Mouse (Mus musculus) CH12.LX (cell line): ENCODE measurements around the gene Fhit. TPM values are rescaled to one million over a fixed set of nuclear protein-coding genes. Genes with fewer than 3 reads are reported as not detected.

Experiments used
- DNase-seq: peaks from one replicate; pipeline ENCODE4 v3.0.0-alpha.2; 2013; ENCODE audit errors: extremely low read depth
- H3K27ac ChIP-seq: 2 replicates; pipeline ENCODE4 v1.5.1; 2012; ENCODE audit warnings: low read depth, mild to moderate bottlenecking, control low read depth, moderate library complexity; ENCODE audit not compliant: insufficient read depth
- H3K27me3 ChIP-seq: replicated peaks from 2 replicates; pipeline ENCODE3; 2012; ENCODE audit warnings: inconsistent platforms
- H3K36me3 ChIP-seq, 2 experiments: replicated peaks in 1 of 2; 2 replicates each; pipeline versions ENCODE3 to v1.6.1; 2012; ENCODE audit warnings: inconsistent platforms in 1 of 2, low read length in 1 of 2, mild to moderate bottlenecking in 1 of 2, mixed read lengths in 1 of 2, moderate library complexity in 1 of 2; ENCODE audit not compliant: control insufficient read depth in 1 of 2, insufficient read depth in 1 of 2
- H3K4me1 ChIP-seq, 2 experiments: 2 replicates each; pipeline ENCODE4 v1.6.1; 2012; ENCODE audit warnings: inconsistent platforms in 1 of 2, moderate library complexity in 1 of 2; ENCODE audit not compliant: insufficient read depth in 2 of 2, control insufficient read depth in 1 of 2
- H3K4me2 ChIP-seq: 2 replicates; pipeline ENCODE4 v1.6.1; 2012; ENCODE audit warnings: low read depth, mild to moderate bottlenecking, control low read depth; ENCODE audit not compliant: poor library complexity, insufficient read depth, severe bottlenecking
- H3K4me3 ChIP-seq, 3 experiments: fragments of 150-350 bp in 1 of 3; sonication (generic) in 1 of 3; replicated peaks in 1 of 3; 2 replicates each; pipeline versions ENCODE3 to v1.5.1; 2011 to 2012; ENCODE audit warnings: low read depth in 2 of 3, low read length in 2 of 3, mild to moderate bottlenecking in 2 of 3, moderate library complexity in 2 of 3, control low read depth in 1 of 3, improper control_type of control experiment in 1 of 3, inconsistent platforms in 1 of 3, mixed read lengths in 1 of 3; ENCODE audit not compliant: poor library complexity in 1 of 3
- H3K79me2 ChIP-seq: replicated peaks from 2 replicates; pipeline ENCODE4 v1.6.1; 2012; ENCODE audit warnings: mild to moderate bottlenecking, moderate library complexity; ENCODE audit not compliant: control insufficient read depth, poor library complexity, insufficient read depth, severe bottlenecking; ENCODE audit errors: extremely low read depth
- H3K9ac ChIP-seq: 2 replicates; pipeline ENCODE4 v1.6.1; 2012; ENCODE audit warnings: low read depth, mild to moderate bottlenecking, control low read depth, moderate library complexity; ENCODE audit not compliant: insufficient read depth
- H3K9me3 ChIP-seq: replicated peaks from 2 replicates; pipeline ENCODE3; 2012; ENCODE audit warnings: low read length, inconsistent platforms, mixed read lengths
- BHLHE40 ChIP-seq: IDR thresholded peaks from 2 replicates; pipeline ENCODE4 v1.6.1; 2011; ENCODE audit warnings: mild to moderate bottlenecking, low read depth, low read length, improper control_type of control experiment
- E2F4 ChIP-seq: IDR thresholded peaks from 2 replicates; pipeline ENCODE4 v1.6.1; 2011; ENCODE audit warnings: low read depth, low read length, improper control_type of control experiment; ENCODE audit not compliant: insufficient replicate concordance
- ELF1 ChIP-seq: IDR thresholded peaks from 2 replicates; pipeline ENCODE4 v1.6.1; 2014; ENCODE audit warnings: low read depth, mild to moderate bottlenecking, inconsistent platforms, low read length, improper control_type of control experiment
- EP300 ChIP-seq: IDR thresholded peaks from 2 replicates; pipeline ENCODE4 v1.6.1; 2011; ENCODE audit warnings: low read length, improper control_type of control experiment
- ETS1 ChIP-seq: conservative IDR thresholded peaks from 2 replicates; pipeline ENCODE4 v1.6.1; 2012; ENCODE audit warnings: low read depth, mild to moderate bottlenecking, inconsistent platforms, low read length, improper control_type of control experiment, moderate library complexity
- GABPA ChIP-seq: IDR thresholded peaks from 2 replicates; pipeline ENCODE4 v1.6.1; 2012; ENCODE audit warnings: low read depth, low read length, improper control_type of control experiment, inconsistent platforms; ENCODE audit not compliant: insufficient replicate concordance
- IRF4 ChIP-seq: IDR thresholded peaks from 2 replicates; pipeline ENCODE4 v1.6.1; 2014; ENCODE audit warnings: low read depth, mild to moderate bottlenecking, inconsistent platforms, low read length, improper control_type of control experiment
- JUN ChIP-seq: IDR thresholded peaks from 2 replicates; pipeline ENCODE4 v1.6.1; 2011; ENCODE audit warnings: low read depth, mild to moderate bottlenecking, low read length, improper control_type of control experiment, moderate library complexity; ENCODE audit not compliant: insufficient read depth
- JUND ChIP-seq: conservative IDR thresholded peaks from 2 replicates; pipeline ENCODE4 v1.6.1; 2011; ENCODE audit warnings: low read depth, low read length, improper control_type of control experiment
- KAT2A ChIP-seq: IDR thresholded peaks from 2 replicates; pipeline ENCODE4 v1.6.1; 2012; ENCODE audit warnings: low read length, improper control_type of control experiment, inconsistent platforms; ENCODE audit not compliant: insufficient replicate concordance
- MAFK ChIP-seq: IDR thresholded peaks from 2 replicates; pipeline ENCODE4 v1.6.1; 2011; ENCODE audit warnings: low read length, improper control_type of control experiment; ENCODE audit not compliant: insufficient replicate concordance
- MAZ ChIP-seq: IDR thresholded peaks from 2 replicates; pipeline ENCODE4 v1.6.1; 2012; ENCODE audit warnings: low read depth, mild to moderate bottlenecking, inconsistent platforms, low read length, improper control_type of control experiment, moderate library complexity
- MXI1 ChIP-seq: IDR thresholded peaks from 2 replicates; pipeline ENCODE4 v1.6.1; 2011; ENCODE audit warnings: mild to moderate bottlenecking, low read depth, low read length, improper control_type of control experiment
- MYC ChIP-seq: IDR thresholded peaks from 2 replicates; pipeline ENCODE4 v1.6.1; 2011; ENCODE audit warnings: low read depth, mild to moderate bottlenecking, improper control_type of control experiment, low read length
- NELFE ChIP-seq: IDR thresholded peaks from 2 replicates; pipeline ENCODE4 v1.6.1; 2011; ENCODE audit warnings: low read depth, low read length, improper control_type of control experiment
- NRF1 ChIP-seq: IDR thresholded peaks from 2 replicates; pipeline ENCODE4 v1.6.1; 2014; ENCODE audit warnings: low read depth, mild to moderate bottlenecking, inconsistent platforms, low read length, improper control_type of control experiment, moderate library complexity
- PAX5 ChIP-seq: IDR thresholded peaks from 2 replicates; pipeline ENCODE4 v1.6.1; 2012; ENCODE audit warnings: low read length, inconsistent platforms, mixed read lengths
- POLR2A ChIP-seq: IDR thresholded peaks from 2 replicates; pipeline ENCODE4 v1.6.1; 2011; ENCODE audit warnings: low read depth, mild to moderate bottlenecking, improper control_type of control experiment, low read length
- POLR2AphosphoS2 ChIP-seq: IDR thresholded peaks from 2 replicates; pipeline ENCODE4 v1.6.1; 2011; ENCODE audit warnings: low read depth, low read length, improper control_type of control experiment
- RCOR1 ChIP-seq: conservative IDR thresholded peaks from 2 replicates; pipeline ENCODE4 v1.6.1; 2012; ENCODE audit warnings: low read depth, mild to moderate bottlenecking, inconsistent platforms, low read length, improper control_type of control experiment
- UBTF ChIP-seq: IDR thresholded peaks from 2 replicates; pipeline ENCODE4 v1.6.1; 2012; ENCODE audit warnings: low read depth, mild to moderate bottlenecking, inconsistent platforms, low read length, improper control_type of control experiment, moderate library complexity
- USF1 ChIP-seq: IDR thresholded peaks from 2 replicates; pipeline ENCODE4 v1.6.1; 2014; ENCODE audit warnings: low read depth, mild to moderate bottlenecking, inconsistent platforms, low read length, improper control_type of control experiment
- ZC3H11A ChIP-seq: IDR thresholded peaks from 2 replicates; pipeline ENCODE4 v1.6.1; 2012; ENCODE audit warnings: low read depth, mild to moderate bottlenecking, inconsistent platforms, low read length, improper control_type of control experiment
- ZMIZ1 ChIP-seq: IDR thresholded peaks from 2 replicates; pipeline ENCODE4 v1.6.1; 2012; ENCODE audit warnings: low read depth, mild to moderate bottlenecking, inconsistent platforms, low read length, improper control_type of control experiment
- dilution Hi-C: fragments of 300-500 bp; cut with MboI; formaldehyde crosslinking; loops from 2 replicates; pipeline ENCODE4 v1.14.3; 2020; ENCODE audit warnings: low sequenced_read_pairs; ENCODE audit not compliant: extremely low pct_unique_long_range_greater_than_20kb, extremely low pct_ligation_motif_present
- in situ Hi-C: fragments of 300-500 bp; cut with MboI; formaldehyde crosslinking; loops from 3 replicates; pipeline ENCODE4 v1.14.3; 2019; ENCODE audit warnings: low sequenced_read_pairs, low pct_ligation_motif_present, low pct_unique_long_range_greater_than_20kb, mixed read lengths
- polyA plus RNA-seq: library from polyadenylated mRNA; unstranded; fragments of >175 nt; gene quantifications from 2 replicates; pipeline ENCODE4 v1.2.1, GENCODE M21; 2012; ENCODE audit warnings: low read depth; ENCODE audit not compliant: insufficient read length
- total RNA-seq, 2 experiments: library from RNA; depleted of rRNA; stranded (reverse); fragments of 300-350 nt in 1 of 2; fragments of >200 nt in 1 of 2; gene quantifications; 2 replicates each; pipeline ENCODE4 v1.2.3; 2012 to 2014

The Fhit gene
- total and polyA plus RNA-seq, 3 experiments = 0.64 to 1.9 (median 0.64) TPM

- Histone ChIP-seq H3K27ac (no peak overlapping the region), H3K4me3 (no peak overlapping the region), H3K79me2 (no peaks in the 10 kb centered on the region), H3K9ac (no peak overlapping the region), H3K36me3 (no peaks in the 10 kb centered on the region), H3K4me2 (no peak overlapping the region), H3K4me1 (peaks cover 2 to 13% of the 10 kb centered on the region in 2 experiments; a peak in 2 of 4 replicates), H3K27me3 (no peaks in the 10 kb centered on the region), H3K9me3 (no peaks in the 10 kb centered on the region)
- TF ChIP-seq MXI1 = no peak
- TF ChIP-seq POLR2A = no peak
- TF ChIP-seq JUND = no peak
- no peak for TF ChIP-seq JUN
- TF ChIP-seq EP300 = no peak
- no peak for TF ChIP-seq USF1
- TF ChIP-seq NRF1 = no peak
- no peak for TF ChIP-seq PAX5
- no peak for TF ChIP-seq ELF1
- TF ChIP-seq MAFK = no peak
- no peak for TF ChIP-seq POLR2AphosphoS2
- no peak for TF ChIP-seq BHLHE40
- no peak for TF ChIP-seq ZMIZ1
- no peak for TF ChIP-seq GABPA
- TF ChIP-seq IRF4 = no peak
- TF ChIP-seq MYC = no peak
- TF ChIP-seq NELFE = no peak
- no peak for TF ChIP-seq MAZ
- no peak for TF ChIP-seq E2F4
- dilution Hi-C loops = no loop called here
- in situ Hi-C loops = no loop called here
- DNase-seq = no peak
Observed at GRCm38 (mm10) chr14:9815963-9816362, 1345.9 kb downstream of the Fhit start.

- dilution Hi-C loops = no loop called here
- Histone ChIP-seq H3K36me3 (no peaks in the 10 kb centered on the region), H3K4me1 (peaks cover 2 to 6% of the 10 kb centered on the region in 2 experiments; a peak in 2 of 4 replicates), H3K9ac (no peak overlapping the region), H3K79me2 (no peaks in the 10 kb centered on the region), H3K4me3 (no peak overlapping the region), H3K4me2 (no peak overlapping the region), H3K27me3 (no peaks in the 10 kb centered on the region), H3K27ac (no peak overlapping the region), H3K9me3 (no peaks in the 10 kb centered on the region)
- DNase-seq = no peak
- TF ChIP-seq ELF1 (no peak), MAFK (no peak), UBTF (no peak), NELFE (no peak), POLR2AphosphoS2 (no peak), KAT2A (no peak), ETS1 (no peak), ZC3H11A (no peak), PAX5 (no peak), RCOR1 (no peak)
- in situ Hi-C loops = no loop called here
Observed at GRCm38 (mm10) chr14:9811847-9812321, 1350.0 kb downstream of the Fhit start.
